Mouse (Mus musculus): ENCODE data around the gene Map3k14. TPM values are rescaled to one million over a fixed set of nuclear protein-coding genes. Genes with fewer than 3 reads are reported as not detected.

The Map3k14 gene
- polyA plus RNA-seq, 1 experiment from 2014 or later: 4.3 TPM

DNA sequence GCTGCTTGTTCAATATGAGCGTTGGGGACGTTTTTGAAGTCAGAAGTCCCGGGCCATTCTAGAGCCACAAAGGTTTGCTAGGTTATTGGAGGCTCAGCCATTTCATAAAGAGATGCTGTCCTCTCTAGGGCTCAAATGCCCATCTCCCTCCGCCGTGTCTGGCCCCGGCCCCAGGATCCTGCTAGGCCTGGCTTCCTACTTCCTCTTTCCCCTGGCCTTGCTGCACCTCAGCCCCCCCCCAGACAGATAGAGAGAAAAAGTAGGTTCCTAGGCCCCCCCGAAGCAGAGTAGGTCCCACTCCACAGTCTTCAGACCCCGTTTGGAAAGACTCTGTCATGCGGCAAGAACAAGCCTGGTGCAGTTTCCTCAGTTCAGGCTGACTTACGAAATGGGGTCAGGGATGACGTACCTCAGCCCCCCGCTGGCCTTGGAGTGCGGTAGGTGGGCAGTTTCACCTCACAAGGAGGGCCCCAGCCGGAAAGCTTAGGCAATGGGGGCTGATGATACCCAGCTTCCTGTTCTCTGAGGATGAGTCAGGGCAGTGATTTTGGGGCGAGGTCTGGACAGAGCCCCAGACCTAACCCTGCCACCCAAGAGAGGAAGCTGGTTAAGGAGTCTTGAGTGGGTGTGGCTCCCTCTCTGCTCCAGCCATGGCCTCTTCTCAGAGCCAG is 89.3 kb downstream of the Map3k14 start:
- H3K4me2 ChIP-seq: no peak overlapping the region
- 84% methylated on average over 15 of the region's 15 CpGs for WGBS
- no peak overlapping the region for H3K9ac ChIP-seq
- H3K4me1 ChIP-seq: 0 out of 2 replicates have a peak, but pooled peaks cover 4% of the 10 kb centered on the region
- no peak overlapping the region for H3K27ac ChIP-seq
- H3K9me3 ChIP-seq: no peaks in the 10 kb centered on the region
- no peaks in the 10 kb centered on the region for H3K36me3 ChIP-seq
- no peak overlapping the region for H3K4me3 ChIP-seq
- H3K27me3 ChIP-seq: peaks cover 10% of the 10 kb centered on the region
- ATAC-seq (ENCODE audit: insufficient number of reproducible peaks, low FRiP score, low TSS enrichment, low read depth): no peak

DNA sequence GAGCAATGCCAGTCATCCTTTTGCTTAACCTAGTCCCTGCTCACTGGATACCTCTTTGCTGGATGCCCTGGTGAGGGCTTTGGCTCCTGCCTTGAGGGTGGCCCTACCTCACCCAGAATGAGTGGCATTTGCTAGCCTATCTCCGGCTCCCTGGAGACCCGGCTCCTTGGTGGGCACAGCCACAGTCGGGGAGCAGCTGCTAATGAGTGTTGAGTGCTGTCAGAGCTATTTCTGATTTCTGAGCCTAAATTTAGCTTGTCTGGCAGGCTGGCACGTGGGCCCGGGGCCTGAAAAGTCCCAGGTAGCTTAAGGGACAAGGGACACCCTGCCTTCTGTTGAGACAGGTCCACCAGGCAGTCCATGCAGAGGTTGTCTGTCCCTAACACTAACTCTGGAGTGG is 90.1 kb downstream of the Map3k14 start:
- 81% methylated on average over 5 of the region's 5 CpGs for WGBS
- ATAC-seq (ENCODE audit: insufficient number of reproducible peaks, low FRiP score, low TSS enrichment, low read depth): no peak
- no peaks in the 10 kb centered on the region for H3K9me3 ChIP-seq

DNA sequence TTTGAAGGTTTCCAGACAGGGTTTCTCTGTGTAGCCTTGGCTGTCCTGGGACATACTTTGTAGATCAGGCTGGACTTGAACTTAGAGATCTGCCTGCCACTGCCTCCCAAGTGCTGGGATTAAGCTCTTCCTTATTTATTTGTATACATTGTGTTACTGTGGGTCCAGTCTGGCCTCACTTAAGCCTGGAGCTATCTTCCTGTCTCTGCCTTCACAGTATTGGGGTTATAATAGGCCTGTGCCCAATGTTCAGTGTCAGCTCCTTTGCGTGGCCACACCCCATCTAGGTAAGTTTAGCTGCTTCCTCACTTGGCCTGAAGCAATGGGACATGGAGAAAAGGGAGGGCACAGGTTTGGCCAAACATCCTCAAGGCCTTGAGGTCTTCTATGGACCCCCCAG is 90.8 kb downstream of the Map3k14 start:
- no peaks in the 10 kb centered on the region for H3K36me3 ChIP-seq
- no peak overlapping the region for H3K4me2 ChIP-seq
- peaks cover 25% of the 10 kb centered on the region for H3K27me3 ChIP-seq
- no peak for ATAC-seq (ENCODE audit: insufficient number of reproducible peaks, low FRiP score, low TSS enrichment, low read depth)
- H3K9me3 ChIP-seq: no peaks in the 10 kb centered on the region
- 81% methylated on average over 1 of the region's 1 CpGs for WGBS
- no peak overlapping the region for H3K9ac ChIP-seq
- 0 out of 2 replicates have a peak, but pooled peaks cover 4% of the 10 kb centered on the region for H3K4me1 ChIP-seq
- no peak overlapping the region for H3K27ac ChIP-seq
- H3K4me3 ChIP-seq: no peak overlapping the region

More for the DNA sequence above, 90.1 kb downstream of the Map3k14 start:
- Histone ChIP-seq H3K27ac (no peak overlapping the region), H3K27me3 (peaks cover 18% of the 10 kb centered on the region), H3K4me1 (0 out of 2 replicates have a peak, but pooled peaks cover 4% of the 10 kb centered on the region), H3K9ac (no peak overlapping the region), H3K4me3 (no peak overlapping the region), H3K4me2 (no peak overlapping the region), H3K36me3 (no peaks in the 10 kb centered on the region)

DNA sequence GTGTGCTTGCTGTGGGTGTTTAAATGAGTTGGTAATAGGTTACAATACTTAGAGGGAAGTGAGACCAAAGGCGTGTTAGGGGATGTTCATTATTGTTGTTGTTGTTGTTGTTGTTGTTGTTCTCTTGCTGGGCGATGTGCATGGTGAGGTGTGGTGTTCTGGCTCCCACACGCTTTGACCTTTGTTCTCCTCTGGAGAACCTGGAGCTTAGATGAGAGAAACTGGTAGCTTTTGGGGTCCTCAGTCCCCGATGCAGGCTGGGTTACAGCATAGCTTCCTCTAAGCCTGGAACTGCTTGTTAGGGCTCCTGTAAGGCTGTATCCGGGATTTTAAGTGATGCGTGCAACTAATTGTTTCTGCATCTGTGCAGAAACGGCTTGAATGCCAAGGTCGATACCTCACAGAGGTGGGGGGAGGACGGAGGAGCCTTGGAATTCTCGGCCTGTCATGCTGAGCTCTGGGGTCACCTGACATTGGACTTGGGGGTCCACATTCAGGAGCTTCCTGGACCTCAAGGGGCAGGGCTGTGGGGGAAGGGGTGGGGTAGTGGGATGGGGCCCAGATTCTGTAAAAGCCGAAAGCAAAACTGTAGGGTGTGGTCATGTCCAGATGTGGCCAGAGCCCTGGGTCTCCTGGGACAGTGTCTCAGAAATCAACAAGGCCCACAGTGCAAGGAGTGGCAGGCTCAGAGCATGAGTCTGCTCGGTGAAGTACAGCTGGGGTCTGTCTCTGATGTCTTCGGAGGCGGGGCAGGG is 91.4 kb downstream of the Map3k14 start:
- no peak overlapping the region for H3K9ac ChIP-seq
- WGBS: 62% methylated on average over 14 of the region's 14 CpGs

DNA sequence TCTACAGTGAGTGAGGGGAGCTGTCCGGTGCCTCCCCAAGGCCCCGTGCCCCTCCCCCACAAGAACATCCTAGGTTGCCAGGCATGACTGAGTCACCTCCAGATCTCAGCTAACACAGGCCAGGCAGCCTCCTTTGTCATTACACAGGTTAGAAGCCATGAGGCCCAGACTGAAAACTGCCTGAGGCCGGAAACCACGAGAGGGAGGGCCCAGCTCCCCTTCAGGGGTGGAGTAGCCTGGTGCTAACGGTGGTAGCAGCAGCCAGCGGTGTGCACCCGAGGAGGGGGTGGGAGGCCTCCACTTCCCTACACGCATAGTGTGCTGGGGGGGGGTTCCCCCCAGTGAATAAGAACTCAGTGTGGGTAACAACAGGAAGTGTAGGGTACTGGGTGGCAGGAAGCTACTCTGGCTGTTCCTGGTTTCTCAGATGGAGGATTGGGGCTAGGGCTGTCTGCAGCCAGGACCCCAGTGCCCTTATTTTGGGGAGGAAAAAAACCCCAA is 92.3 kb downstream of the Map3k14 start:
- no peaks in the 10 kb centered on the region for H3K36me3 ChIP-seq
- H3K4me1 ChIP-seq: peaks cover 16% of the 10 kb centered on the region
- 29% methylated on average over 8 of the region's 8 CpGs for WGBS
- no peak overlapping the region for H3K4me3 ChIP-seq
- no peak overlapping the region for H3K27ac ChIP-seq
- peaks cover 40% of the 10 kb centered on the region for H3K27me3 ChIP-seq
- no peak overlapping the region for H3K9ac ChIP-seq
- no peak overlapping the region for H3K4me2 ChIP-seq
- no peaks in the 10 kb centered on the region for H3K9me3 ChIP-seq
- no peak for ATAC-seq (ENCODE audit: insufficient number of reproducible peaks, low FRiP score, low TSS enrichment, low read depth)

More for the DNA sequence above, 91.4 kb downstream of the Map3k14 start:
- Histone ChIP-seq H3K4me2 (no peak overlapping the region), H3K36me3 (no peaks in the 10 kb centered on the region), H3K9me3 (no peaks in the 10 kb centered on the region), H3K4me3 (no peak overlapping the region), H3K27me3 (peaks cover 31% of the 10 kb centered on the region), H3K4me1 (peaks cover 10% of the 10 kb centered on the region), H3K27ac (no peak overlapping the region)
- ATAC-seq (ENCODE audit: insufficient number of reproducible peaks, low FRiP score, low TSS enrichment, low read depth): no peak

DNA sequence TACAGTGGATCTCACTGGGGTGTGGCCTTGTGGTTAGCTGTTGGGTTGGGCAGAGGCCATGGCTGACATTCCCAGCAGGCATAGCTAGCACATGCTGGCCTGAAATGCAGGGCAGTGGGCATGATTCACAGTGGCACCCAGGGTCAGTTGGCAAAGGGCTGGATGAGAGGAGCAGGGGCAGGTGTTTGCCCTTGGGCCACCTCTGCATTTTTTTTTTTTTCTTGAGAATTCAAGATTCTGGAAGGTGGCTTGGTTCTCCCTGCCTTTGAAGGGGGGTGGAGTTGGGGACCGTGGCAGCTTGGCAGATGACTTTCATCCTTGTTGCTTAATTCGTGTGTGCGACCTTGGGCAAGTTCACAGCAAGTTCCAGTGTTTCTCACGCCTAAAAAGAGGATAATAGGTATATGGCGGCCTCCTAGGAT is 92.8 kb downstream of the Map3k14 start:
- no peaks in the 10 kb centered on the region for H3K36me3 ChIP-seq
- H3K4me2 ChIP-seq: no peak overlapping the region
- no peak overlapping the region for H3K27ac ChIP-seq
- peaks cover 46% of the 10 kb centered on the region for H3K27me3 ChIP-seq
- H3K4me1 ChIP-seq: peaks cover 16% of the 10 kb centered on the region
- no peak overlapping the region for H3K4me3 ChIP-seq
- H3K9me3 ChIP-seq: no peaks in the 10 kb centered on the region
- 76% methylated on average over 5 of the region's 5 CpGs for WGBS
- ATAC-seq (ENCODE audit: insufficient number of reproducible peaks, low FRiP score, low TSS enrichment, low read depth): no peak
- no peak overlapping the region for H3K9ac ChIP-seq

DNA sequence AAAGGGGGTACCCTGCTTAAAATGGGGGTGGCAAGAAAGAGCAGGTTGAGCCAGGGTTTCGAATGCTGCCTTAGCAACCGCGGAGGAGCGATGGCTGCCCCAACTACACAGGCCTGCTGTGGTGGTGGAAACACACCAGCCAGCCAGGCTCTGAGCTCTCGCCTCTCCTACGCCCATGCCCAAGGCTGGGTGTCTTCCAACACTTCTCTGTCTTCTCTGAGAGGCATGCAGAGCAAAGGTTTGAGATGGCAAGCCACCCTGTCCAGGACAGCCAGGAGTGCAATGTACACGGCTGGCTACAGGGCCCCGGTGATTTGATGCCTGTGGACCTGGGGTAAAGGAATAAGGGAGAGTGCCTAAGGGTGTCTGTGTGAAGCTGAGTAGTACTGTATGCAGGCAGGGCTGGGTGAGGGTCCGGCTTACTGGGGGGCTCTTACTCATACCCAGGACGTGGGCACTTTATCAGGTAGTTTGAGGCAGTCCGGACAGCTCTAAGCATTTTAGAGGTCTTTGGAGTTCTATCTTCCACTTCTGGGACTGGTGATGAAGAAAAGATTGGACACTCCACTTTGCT is 93.4 kb downstream of the Map3k14 start:
- H3K27me3 ChIP-seq: peaks cover 51% of the 10 kb centered on the region

DNA sequence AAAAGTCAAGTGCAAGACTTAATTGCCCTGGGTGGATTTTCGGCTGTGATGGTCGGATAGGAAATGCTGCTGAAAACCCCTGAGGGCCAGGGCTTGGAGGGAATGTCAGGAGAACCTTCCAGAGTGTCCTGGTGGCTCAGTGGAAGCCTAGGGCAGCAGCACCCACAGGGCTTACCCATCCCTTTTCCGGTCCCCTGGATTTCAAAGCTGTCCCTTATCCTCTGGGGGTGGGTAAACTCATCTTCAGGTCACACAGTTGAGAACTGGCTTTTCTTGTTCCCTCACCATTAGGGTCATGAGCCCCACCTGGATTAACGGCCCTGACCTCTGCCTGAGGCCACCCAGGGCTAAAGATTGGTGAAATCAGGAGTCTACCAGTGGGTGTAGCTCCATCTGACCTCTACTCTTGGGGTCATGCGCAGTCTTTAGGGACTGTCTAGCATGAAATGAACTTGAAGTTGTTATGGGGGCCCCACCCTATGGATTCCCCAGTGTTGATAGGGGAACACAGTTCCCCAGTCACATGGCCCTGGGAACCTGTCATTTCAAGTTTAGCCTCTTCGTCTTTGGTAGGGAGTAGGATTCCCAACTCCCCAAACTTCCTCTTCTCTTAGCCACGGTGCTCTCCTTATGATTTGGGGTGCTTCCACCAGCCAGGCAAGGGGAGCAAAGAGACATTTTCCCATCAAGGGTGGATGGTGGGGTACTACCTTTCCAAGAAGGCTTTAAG is 94.1 kb downstream of the Map3k14 start:
- no peak overlapping the region for H3K27ac ChIP-seq
- H3K27me3 ChIP-seq: peaks cover 51% of the 10 kb centered on the region
- H3K9ac ChIP-seq: no peak overlapping the region
- H3K4me2 ChIP-seq: no peak overlapping the region
- ATAC-seq (ENCODE audit: insufficient number of reproducible peaks, low FRiP score, low TSS enrichment, low read depth): no peak
- H3K4me3 ChIP-seq: no peak overlapping the region
- H3K36me3 ChIP-seq: no peaks in the 10 kb centered on the region
- H3K4me1 ChIP-seq: peaks cover 16% of the 10 kb centered on the region
- 79% methylated on average over 7 of the region's 7 CpGs for WGBS
- H3K9me3 ChIP-seq: no peaks in the 10 kb centered on the region

More for the DNA sequence above, 93.4 kb downstream of the Map3k14 start:
- no peaks in the 10 kb centered on the region for H3K36me3 ChIP-seq
- H3K4me1 ChIP-seq: peaks cover 16% of the 10 kb centered on the region
- ATAC-seq (ENCODE audit: insufficient number of reproducible peaks, low FRiP score, low TSS enrichment, low read depth): no peak
- no peaks in the 10 kb centered on the region for H3K9me3 ChIP-seq
- H3K9ac ChIP-seq: no peak overlapping the region
- no peak overlapping the region for H3K27ac ChIP-seq
- no peak overlapping the region for H3K4me2 ChIP-seq
- no peak overlapping the region for H3K4me3 ChIP-seq
- WGBS: 89% methylated on average over 11 of the region's 11 CpGs

DNA sequence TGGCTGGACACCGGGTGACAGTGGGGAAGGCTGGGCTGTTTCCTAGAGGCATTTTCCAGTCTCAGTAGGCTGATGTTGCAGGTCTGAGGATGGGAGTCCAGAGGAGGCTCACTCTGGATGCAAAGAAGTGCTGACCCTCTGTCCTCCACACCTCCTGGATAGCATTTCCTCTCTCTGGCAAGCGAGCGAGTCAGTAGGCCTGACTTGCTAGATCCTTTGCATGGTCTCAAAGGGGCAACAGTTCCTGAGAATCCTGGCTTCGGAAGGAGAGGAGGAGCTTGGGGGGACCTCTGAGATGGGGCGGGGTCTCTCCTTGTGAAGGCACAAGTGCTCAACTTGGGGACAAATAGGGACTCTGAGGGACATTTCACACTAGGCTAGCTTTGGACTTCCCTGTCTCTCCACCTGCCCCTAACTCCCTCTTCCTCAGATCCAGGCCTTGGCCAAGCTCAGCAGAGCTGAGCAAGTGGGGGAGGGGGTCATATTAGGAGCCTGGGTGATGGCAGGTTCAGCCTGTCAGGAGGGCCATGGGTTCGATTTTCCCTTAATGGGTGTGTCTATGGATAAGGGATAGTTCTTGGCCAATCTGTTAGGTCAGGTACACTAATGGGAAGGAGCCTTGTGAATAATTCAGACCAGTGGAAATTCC is 94.8 kb downstream of the Map3k14 start:
- Histone ChIP-seq H3K36me3 (no peaks in the 10 kb centered on the region), H3K9me3 (no peaks in the 10 kb centered on the region), H3K4me1 (peaks cover 16% of the 10 kb centered on the region), H3K27ac (no peak overlapping the region), H3K4me3 (no peak overlapping the region), H3K9ac (no peak overlapping the region), H3K27me3 (peaks cover 53% of the 10 kb centered on the region), H3K4me2 (no peak overlapping the region)
- WGBS: 62% methylated on average over 6 of the region's 6 CpGs
- ATAC-seq (ENCODE audit: insufficient number of reproducible peaks, low FRiP score, low TSS enrichment, low read depth): no peak

DNA sequence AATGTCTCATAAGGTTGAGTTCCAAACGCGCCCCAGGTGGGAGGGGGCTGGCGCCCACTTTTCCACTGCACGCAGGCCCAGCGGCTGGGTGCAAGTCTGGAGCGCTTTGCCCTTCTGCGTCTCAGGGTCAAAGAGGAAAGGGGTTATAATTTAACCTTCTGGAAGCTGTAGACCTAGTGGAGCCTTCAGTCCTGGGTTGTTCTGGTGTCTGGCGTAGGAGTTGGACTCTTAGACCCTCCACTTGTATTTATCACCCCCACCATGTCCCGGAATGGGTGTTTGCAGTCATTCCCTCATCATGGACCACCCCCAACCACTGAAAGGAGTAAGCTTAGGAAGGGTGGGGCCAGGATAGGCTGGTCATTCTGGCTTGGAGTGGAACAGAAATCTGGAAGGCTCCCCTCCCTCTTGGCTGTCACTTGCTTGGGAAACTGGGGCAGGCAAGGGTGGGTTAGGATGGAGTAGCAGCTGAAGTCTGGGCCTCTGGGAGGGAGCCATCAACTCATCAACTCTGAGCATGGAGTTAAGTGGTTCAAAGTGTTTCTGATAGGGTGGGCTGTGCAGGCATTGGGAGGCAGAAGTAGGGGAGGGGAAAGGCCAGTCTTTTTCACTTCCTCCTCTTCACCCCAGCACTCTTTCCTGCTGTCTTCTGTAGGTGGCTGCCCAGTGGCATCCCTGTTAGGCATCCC is 95.4 kb downstream of the Map3k14 start:
- H3K27me3 ChIP-seq: peaks cover 56% of the 10 kb centered on the region
- no peaks in the 10 kb centered on the region for H3K36me3 ChIP-seq
- H3K4me2 ChIP-seq: no peak overlapping the region
- ATAC-seq (ENCODE audit: insufficient number of reproducible peaks, low FRiP score, low TSS enrichment, low read depth): no peak
- H3K27ac ChIP-seq: no peak overlapping the region
- H3K9ac ChIP-seq: no peak overlapping the region
- H3K4me3 ChIP-seq: peak overlapping the region; percentile 52; the same call in 1 of the 2 replicates
- peaks cover 16% of the 10 kb centered on the region for H3K4me1 ChIP-seq
- no peaks in the 10 kb centered on the region for H3K9me3 ChIP-seq
- 47% methylated on average over 9 of the region's 9 CpGs for WGBS

DNA sequence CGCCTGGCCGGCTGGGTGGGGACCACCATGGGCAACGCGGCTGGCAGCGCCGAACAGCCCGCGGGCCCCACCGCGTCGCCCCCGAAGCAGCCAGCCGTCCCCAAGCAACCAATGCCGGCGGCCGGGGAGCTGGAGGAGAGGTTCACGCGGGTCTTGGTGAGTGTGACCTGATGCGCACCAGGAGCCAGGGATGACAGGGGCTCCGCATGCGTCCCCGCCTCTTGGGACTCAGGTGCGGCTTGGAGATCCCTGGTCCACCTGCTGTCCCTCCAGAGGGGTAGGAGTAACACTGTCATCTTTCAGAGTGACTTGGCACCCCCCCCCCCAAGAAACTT is 96.0 kb downstream of the Map3k14 start:
- Histone ChIP-seq H3K4me3 (peak overlapping the region; percentile 52), H3K27me3 (peaks cover 56% of the 10 kb centered on the region), H3K27ac (no peak overlapping the region), H3K9ac (peak overlapping the region; percentile 40), H3K4me2 (peak overlapping the region; percentile 96), H3K4me1 (peaks cover 16% of the 10 kb centered on the region), H3K9me3 (no peaks in the 10 kb centered on the region), H3K36me3 (no peaks in the 10 kb centered on the region)
- WGBS: 3% methylated on average over 23 of the region's 23 CpGs
- ATAC-seq (ENCODE audit: insufficient number of reproducible peaks, low FRiP score, low TSS enrichment, low read depth): no peak

All from limb, embryonic 15.5 days (tissue).